Mouse (Mus musculus) ovary, adult 18-20 months (tissue): ENCODE measurements around the gene Tnfrsf17.
"Not testable (repeated sequence)": the region's sequence is repeated elsewhere in the genome, so short reads cannot be mapped to it uniquely, and the experiment has no call there.

Experiments
- DNase-seq: peaks from one replicate; pipeline ENCODE4 v3.0.0; 2022; ENCODE audit warnings: low spot score, mixed read lengths

Gene Tnfrsf17

DNA sequence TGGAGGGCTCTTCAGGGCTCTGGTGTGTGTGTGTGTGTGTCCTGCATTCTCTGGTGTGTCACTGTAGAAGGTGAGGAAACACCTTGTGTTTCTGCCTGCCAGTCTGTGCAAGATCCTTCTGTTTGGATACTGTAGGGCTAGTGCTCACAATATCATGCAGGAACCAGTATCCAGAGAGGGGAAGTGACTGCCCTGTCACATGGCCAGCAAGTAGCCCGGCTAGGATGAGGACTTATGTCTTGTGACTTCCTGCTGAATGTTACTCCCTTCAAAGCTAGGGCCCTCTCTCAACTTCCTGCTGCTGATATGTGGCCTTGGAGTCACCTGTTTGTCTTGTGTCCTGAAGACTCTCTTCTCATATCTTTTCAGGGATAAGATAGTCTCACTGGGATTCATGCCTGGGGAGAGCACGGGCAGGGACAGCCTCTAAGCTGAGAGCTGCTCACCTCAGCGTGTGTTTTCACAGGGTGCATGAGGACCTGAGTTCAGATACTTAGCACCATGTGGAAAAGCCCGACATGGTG, 29.7 kb downstream of the Tnfrsf17 start:
- no peak for DNase-seq

DNA sequence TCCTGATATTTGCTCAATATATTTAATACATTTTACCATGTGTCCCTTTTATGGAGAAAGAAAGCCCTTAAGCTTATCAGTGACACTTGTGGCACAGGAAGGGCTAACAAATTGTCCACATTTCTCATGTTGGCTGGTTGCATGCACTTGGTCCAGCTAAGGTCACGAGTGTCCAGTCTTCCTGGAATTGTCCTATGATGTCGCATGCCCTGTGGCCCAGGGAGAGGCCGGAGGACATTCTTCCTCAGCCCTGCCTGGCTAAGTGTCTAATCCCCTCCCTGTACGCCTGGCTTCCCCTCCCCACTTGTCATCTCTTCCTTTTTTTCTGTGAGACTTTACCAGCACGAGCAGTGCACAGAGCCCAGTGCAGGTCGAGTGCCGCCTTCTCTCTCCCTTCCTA, 38.3 kb downstream of the Tnfrsf17 start:
- DNase-seq, result no peak

DNA sequence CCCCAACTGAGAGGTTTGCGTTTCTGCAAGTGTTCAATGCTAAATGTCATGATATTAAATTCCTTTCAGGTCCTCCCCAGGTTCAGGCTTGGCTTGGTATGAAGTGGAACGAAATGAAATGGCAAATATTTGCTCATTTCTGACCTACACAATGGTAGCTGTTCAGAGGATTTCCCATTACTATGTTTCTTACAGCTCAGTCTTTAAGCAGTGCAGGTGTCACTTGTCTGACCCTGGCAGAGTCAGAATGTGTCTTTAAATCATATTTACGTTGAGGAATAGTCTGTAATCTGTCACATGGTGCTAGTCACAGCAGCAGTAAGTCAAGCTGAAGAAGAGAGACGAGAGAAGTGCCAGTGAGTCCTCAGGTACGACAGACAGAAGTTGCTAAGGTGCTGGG, 45.6 kb downstream of the Tnfrsf17 start:
- DNase-seq, result no peak

- no peak for DNase-seq
These were observed 46.3 kb downstream of the Tnfrsf17 start for GRCm38 (mm10) chr16:11359919-11360318.

- DNase-seq, result not testable (repeated sequence)
These were observed 47.0 kb downstream of the Tnfrsf17 start for GRCm38 (mm10) chr16:11360576-11360975.

GRCm38 (mm10) chr16:11365626-11366025, 52.0 kb downstream of the Tnfrsf17 start:
- DNase-seq, result no peak

DNA sequence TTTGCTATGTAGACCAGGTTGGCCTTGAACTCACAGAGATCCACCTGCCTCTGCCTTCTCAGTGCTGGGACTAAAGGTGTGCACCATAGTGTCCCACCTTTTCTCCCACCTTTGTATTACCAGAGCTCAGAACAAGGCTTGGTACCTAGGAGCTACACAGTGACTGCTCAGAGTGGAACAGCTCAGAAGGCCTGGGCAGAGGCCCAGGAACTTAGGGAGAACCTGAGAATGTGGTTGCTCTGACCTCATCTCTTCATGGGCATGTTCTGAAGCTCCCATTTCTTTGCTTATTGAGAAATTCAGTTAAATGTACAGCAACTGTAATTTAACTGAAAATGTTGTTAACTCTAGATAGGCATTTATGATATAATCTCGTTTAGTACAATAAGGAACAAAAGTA, 53.2 kb downstream of the Tnfrsf17 start:
- DNase-seq, result no peak

DNA sequence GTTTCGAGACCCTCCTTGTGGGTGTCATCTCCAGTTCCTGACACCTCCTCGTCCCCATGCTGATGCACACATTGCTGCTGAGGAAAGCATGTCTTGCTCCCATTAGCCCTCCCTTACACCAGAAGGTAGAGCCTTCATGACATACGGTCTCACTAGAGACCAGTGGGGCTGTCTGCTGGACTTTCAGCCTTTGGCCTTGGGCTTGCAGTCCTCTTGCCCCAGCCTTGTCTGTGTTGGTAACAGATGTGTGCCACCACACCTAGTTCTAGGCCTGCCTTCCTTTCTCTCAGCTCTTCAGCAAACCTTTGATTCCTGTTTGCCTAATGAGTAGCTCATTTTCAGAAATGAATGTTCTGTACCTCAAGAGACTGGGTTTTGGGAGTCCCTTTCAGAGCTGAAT, 54.8 kb downstream of the Tnfrsf17 start:
- no peak for DNase-seq

- DNase-seq, result no peak
These were observed 55.5 kb downstream of the Tnfrsf17 start for GRCm38 (mm10) chr16:11369162-11369561.

GRCm38 (mm10) chr16:11369642-11370041, 56.0 kb downstream of the Tnfrsf17 start:
- no peak for DNase-seq
